Mouse (Mus musculus): Measurements from ENCODE around the gene Rnf146. TPM values are rescaled to one million over a fixed set of nuclear protein-coding genes. Genes with fewer than 3 reads are reported as not detected.
A peak's percentile ranks its signal among the peaks of the same experiment; 100 is the strongest.

The Rnf146 gene
- polyA plus RNA-seq, 1 experiment from 2014 or later: 28.8 TPM

GRCm38 (mm10) chr10:29311480-29312219 is 50.6 kb downstream of the Rnf146 start:
- DNase-seq (ENCODE audit: low spot score): no peak
- 0 out of 2 replicates have a peak overlapping the region, but pooled peaks have one; percentile 61 for H3K4me2 ChIP-seq (replicated peaks; ENCODE audit: low read depth)
- H3K36me3 ChIP-seq (ENCODE audit: control insufficient read depth, insufficient read depth, low read length): no peaks in the 10 kb centered on the region
- H3K4me3 ChIP-seq (ENCODE audit: low read depth, low read length): no peak overlapping the region
- 39% methylated on average over 4 of the region's 4 CpGs for WGBS
- no peak overlapping the region for H3K27ac ChIP-seq (replicated peaks)
- ATAC-seq (ENCODE audit: low FRiP score, low TSS enrichment): no peak
- H3K27me3 ChIP-seq (ENCODE audit: control insufficient read depth, insufficient read depth, low read length): no peaks in the 10 kb centered on the region
- no peaks in the 10 kb centered on the region for H3K9me3 ChIP-seq (ENCODE audit: control insufficient read depth, low read length)
- no peak overlapping the region for H3K9ac ChIP-seq (ENCODE audit: low read length)
- peaks cover 2% of the 10 kb centered on the region; the same call in 1 of the 2 replicates for H3K4me1 ChIP-seq (replicated peaks; ENCODE audit: control insufficient read depth, insufficient read depth)
- TF ChIP-seq EP300 (optimal IDR thresholded peaks at IDR 0.05): no peak
- TF ChIP-seq CTCF (IDR thresholded peaks at IDR 0.05; ENCODE audit: low read depth): no peak

DNA sequence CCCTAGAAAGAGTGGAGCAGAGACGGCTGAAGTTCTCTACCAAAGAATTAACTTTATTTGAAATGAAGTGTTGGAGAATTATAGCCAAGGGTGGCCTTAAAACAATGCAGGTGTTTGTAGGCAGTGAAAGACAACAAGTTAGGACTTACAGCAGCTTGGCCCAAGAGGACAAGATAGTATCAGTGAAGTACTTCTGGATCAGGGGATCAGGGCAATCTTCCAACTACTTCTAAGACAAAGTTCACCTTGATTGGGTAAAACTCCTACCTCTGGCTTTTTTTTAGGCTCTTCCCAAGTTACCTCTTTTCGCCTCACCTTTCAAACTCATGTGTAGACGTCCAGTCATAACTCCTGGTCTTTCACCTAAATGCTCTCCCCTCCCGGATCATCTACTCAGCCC is 60.0 kb downstream of the Rnf146 start:
- no peaks in the 10 kb centered on the region for H3K9me3 ChIP-seq (ENCODE audit: control insufficient read depth, low read length)
- H3K36me3 ChIP-seq (ENCODE audit: control insufficient read depth, insufficient read depth, low read length): no peaks in the 10 kb centered on the region
- TF ChIP-seq EP300 (optimal IDR thresholded peaks at IDR 0.05): no peak
- no peak for TF ChIP-seq CTCF (IDR thresholded peaks at IDR 0.05; ENCODE audit: low read depth)
- ATAC-seq (ENCODE audit: low FRiP score, low TSS enrichment) (no peak), DNase-seq (ENCODE audit: low spot score) (no peak)
- H3K27ac ChIP-seq (replicated peaks): no peak overlapping the region
- no peak overlapping the region for H3K4me3 ChIP-seq (ENCODE audit: low read depth, low read length)
- WGBS: 88% methylated on average over 4 of the region's 4 CpGs
- no peak overlapping the region for H3K9ac ChIP-seq (ENCODE audit: low read length)
- no peaks in the 10 kb centered on the region for H3K4me1 ChIP-seq (replicated peaks; ENCODE audit: control insufficient read depth, insufficient read depth)
- H3K4me2 ChIP-seq (replicated peaks; ENCODE audit: low read depth): no peak overlapping the region
- no peaks in the 10 kb centered on the region for H3K27me3 ChIP-seq (ENCODE audit: control insufficient read depth, insufficient read depth, low read length)

Other genes starting within 250 kb of the Rnf146 start
- 1.8 and 2.2 TPM in 2 replicates for gene Soga3, start 218.6 kb downstream of the Rnf146 start, polyA plus RNA-seq (2015; fragmentation: Nextera tagmentation; extraction: Ambion mirVana)
- gene Gm49353, start 163.5 kb downstream of the Rnf146 start, polyA plus RNA-seq (2015; fragmentation: Nextera tagmentation; extraction: Ambion mirVana): 1.5 TPM in 1 of 2 replicates, not detected in the other
- gene 9330159F19Rik, start 150.8 kb downstream of the Rnf146 start, polyA plus RNA-seq (2015; fragmentation: Nextera tagmentation; extraction: Ambion mirVana): 2.1 and 3.5 TPM in 2 replicates
- 27.4 and 29.4 TPM in 2 replicates for gene Echdc1, start 49.3 kb downstream of the Rnf146 start, polyA plus RNA-seq (2015; fragmentation: Nextera tagmentation; extraction: Ambion mirVana)
- 7.6 TPM in 2 replicates for gene Rspo3, start 173.4 kb upstream of the Rnf146 start, polyA plus RNA-seq (2015; fragmentation: Nextera tagmentation; extraction: Ambion mirVana)

All from stomach, postnatal 0 days (tissue).